Mouse (Mus musculus) liver, postnatal 0 days (tissue): ENCODE results near the gene Pcdh8. TPM values are rescaled to one million over a fixed set of nuclear protein-coding genes. Genes with fewer than 3 reads are reported as not detected.

Experiments
- ATAC-seq: fragments of 200-750 bp; cut with Nextera tagmentation; 2 replicates; pipeline ENCODE4 v1.8.0; 2017; ENCODE audit warnings: mild to moderate bottlenecking, moderate library complexity
- DNase-seq: peaks from one replicate; pipeline ENCODE4 v3.0.0-alpha.2; 2016
- H3K27ac ChIP-seq: fragments of 300-500 bp; sonication (generic); 2 replicates; pipeline ENCODE4 v1.5.1; 2014; ENCODE audit warnings: antibody characterized with exemption, moderate library complexity, mild to moderate bottlenecking, low read depth
- H3K27me3 ChIP-seq: fragments of 300-500 bp; sonication (generic); 2 replicates; pipeline ENCODE4 v1.6.1; 2014; ENCODE audit warnings: low read length, control low read depth, mixed read lengths; ENCODE audit not compliant: insufficient read depth
- H3K36me3 ChIP-seq: fragments of 300-500 bp; sonication (generic); replicated peaks from 2 replicates; pipeline ENCODE4 v1.6.1; 2014; ENCODE audit warnings: mild to moderate bottlenecking, control low read depth, low read length, moderate library complexity, mixed read lengths; ENCODE audit not compliant: insufficient read depth
- H3K4me1 ChIP-seq: fragments of 300-500 bp; sonication (generic); 2 replicates; pipeline ENCODE4 v1.6.1; 2014; ENCODE audit warnings: antibody characterized with exemption, mild to moderate bottlenecking, control low read depth; ENCODE audit not compliant: insufficient read depth
- H3K4me2 ChIP-seq: fragments of 300-500 bp; sonication (generic); 2 replicates; pipeline ENCODE4 v1.6.1; 2014; ENCODE audit warnings: low read depth, mild to moderate bottlenecking, low read length, moderate library complexity, mixed read lengths
- H3K4me3 ChIP-seq: fragments of 300-500 bp; sonication (generic); 2 replicates; pipeline ENCODE4 v1.5.1; 2014; ENCODE audit warnings: low read depth, low read length
- H3K9ac ChIP-seq: fragments of 300-500 bp; sonication (generic); replicated peaks from 2 replicates; pipeline ENCODE4 v1.6.1; 2014; ENCODE audit warnings: mild to moderate bottlenecking, moderate library complexity
- H3K9me3 ChIP-seq: fragments of 300-500 bp; sonication (generic); 2 replicates; pipeline ENCODE4 v1.6.1; 2016; ENCODE audit warnings: mild to moderate bottlenecking, control low read depth, low read length, mixed read lengths
- CTCF ChIP-seq: sonication (generic); IDR thresholded peaks from 2 replicates; pipeline ENCODE4 v1.5.1; 2016; ENCODE audit warnings: antibody characterized with exemption, low read depth
- EP300 ChIP-seq: IDR thresholded peaks from 2 replicates; pipeline ENCODE4 v1.6.1; 2016; ENCODE audit warnings: antibody characterized with exemption, low read depth, mild to moderate bottlenecking
- WGBS: fragments of 180-500 bp; shearing (Covaris S2); extraction: QIAGEN DNeasy Blood & Tissue Kit; methylation state at CpG from one replicate; pipeline ENCODE4 v1.1.7; 2014; ENCODE audit not compliant: insufficient replicate concordance; 5-methylcytosine and 5-hydroxymethylcytosine counted together
- polyA plus RNA-seq: library from polyadenylated mRNA; unstranded; fragments of >200 nt; fragmentation: Nextera tagmentation; extraction: Ambion mirVana; gene quantifications from 2 replicates; pipeline ENCODE4 v1.2.1, GENCODE M21; 2015

Pcdh8 gene
- polyA plus RNA-seq, 1 experiment from 2014 or later: not detected

DNA sequence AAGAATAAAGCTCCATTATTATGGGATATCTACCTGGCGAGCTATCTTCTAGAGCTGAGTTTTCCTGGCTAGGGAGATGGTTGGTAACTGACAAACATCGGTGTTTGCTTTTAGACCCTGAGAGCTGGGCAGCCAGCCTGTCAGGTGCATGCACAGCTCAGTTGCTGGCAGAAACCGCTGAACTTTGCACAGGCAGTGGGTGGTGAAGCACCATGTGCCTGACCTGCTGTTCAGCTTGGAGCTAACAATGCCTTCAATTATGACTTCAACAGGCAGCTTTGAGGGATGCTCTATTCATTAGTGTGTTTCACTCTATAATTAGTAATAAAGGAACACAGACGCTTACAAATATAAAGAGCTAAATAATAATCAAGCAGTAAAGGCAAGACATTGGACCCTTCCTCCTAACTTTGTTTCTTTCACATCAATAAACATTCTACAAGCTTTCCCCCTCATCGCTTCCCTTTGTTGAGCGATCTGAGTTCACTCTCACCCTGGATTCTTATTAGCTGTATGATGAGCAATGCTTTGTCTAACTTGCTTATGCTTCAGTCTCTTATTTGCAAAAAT, 5.8 kb downstream of the Pcdh8 start:
- 62% methylated on average over 6 of the region's 6 CpGs for WGBS
- Histone ChIP-seq H3K9me3 (no peaks in the 10 kb centered on the region), H3K27me3 (peaks cover 43% of the 10 kb centered on the region), H3K4me1 (0 out of 2 replicates have a peak, but pooled peaks cover 3% of the 10 kb centered on the region), H3K9ac (no peak overlapping the region), H3K27ac (no peak overlapping the region), H3K4me3 (no peak overlapping the region), H3K4me2 (no peak overlapping the region), H3K36me3 (no peaks in the 10 kb centered on the region)
- DNase-seq (no peak), ATAC-seq (no peak)
- no peak for TF ChIP-seq CTCF
- no peak for TF ChIP-seq EP300

DNA sequence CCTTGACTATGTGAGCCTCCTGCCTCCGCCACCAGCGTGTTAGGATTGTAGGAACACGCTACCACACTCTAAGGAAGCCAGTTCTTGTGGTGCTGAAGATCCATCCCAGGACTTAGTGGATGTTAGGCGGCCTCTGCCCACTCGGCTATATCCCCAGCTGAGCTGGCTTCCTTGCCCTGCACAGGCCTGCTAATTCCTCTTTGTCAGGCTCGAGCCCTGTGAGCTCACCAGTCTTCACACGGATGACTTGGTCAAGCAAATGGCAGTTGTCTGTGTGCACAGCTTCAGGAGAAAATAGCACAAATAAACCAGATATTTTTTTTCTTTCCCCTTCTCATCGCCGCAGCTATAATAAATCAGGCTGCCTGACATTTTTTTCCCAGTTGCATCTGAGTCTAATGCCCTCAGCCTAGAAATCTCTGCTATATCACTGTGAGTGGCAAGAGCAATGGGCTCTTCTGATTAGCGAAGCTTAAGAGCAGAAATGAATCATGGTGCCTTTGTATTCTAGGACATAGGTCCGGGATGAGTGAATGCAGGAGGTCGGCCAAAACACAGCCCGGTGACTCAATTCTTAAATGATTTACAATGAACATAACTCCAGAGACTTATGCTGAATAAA, 16.4 kb downstream of the Pcdh8 start:
- WGBS: 60% methylated on average over 13 of the region's 13 CpGs
- H3K4me1 ChIP-seq: no peaks in the 10 kb centered on the region

DNA sequence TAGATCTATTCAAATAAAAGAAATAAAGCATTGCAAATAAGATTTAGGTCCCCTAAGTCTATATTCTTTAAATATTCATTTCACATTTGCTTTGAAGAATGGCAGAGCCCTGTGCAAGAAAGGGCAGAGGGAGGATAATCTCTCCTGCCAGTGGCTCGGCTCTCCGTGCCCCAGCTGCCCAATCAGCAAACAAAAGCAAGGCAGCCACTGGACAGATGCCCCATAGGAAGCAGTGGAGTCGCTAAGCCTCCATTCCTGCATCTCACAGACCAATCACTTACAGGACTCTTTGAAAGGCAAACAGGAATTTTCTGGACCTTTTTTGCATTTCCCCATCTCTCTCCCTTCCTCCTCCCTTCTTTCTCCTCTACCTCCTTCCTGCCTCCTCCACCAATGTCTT, 17.0 kb downstream of the Pcdh8 start:
- no peak for TF ChIP-seq EP300
- no peak for TF ChIP-seq CTCF
- DNase-seq (no peak), ATAC-seq (no peak)
- no peaks in the 10 kb centered on the region for H3K9me3 ChIP-seq
- no peak overlapping the region for H3K9ac ChIP-seq
- H3K4me3 ChIP-seq: no peak overlapping the region
- H3K27ac ChIP-seq: no peak overlapping the region
- H3K4me1 ChIP-seq: no peaks in the 10 kb centered on the region
- H3K36me3 ChIP-seq: no peaks in the 10 kb centered on the region
- no peak overlapping the region for H3K4me2 ChIP-seq
- 43% methylated on average over 3 of the region's 3 CpGs for WGBS
- H3K27me3 ChIP-seq: no peaks in the 10 kb centered on the region

More for the DNA sequence above, 16.4 kb downstream of the Pcdh8 start:
- no peak for ATAC-seq
- no peak for TF ChIP-seq EP300
- TF ChIP-seq CTCF: no peak
- DNase-seq: no peak
- H3K36me3 ChIP-seq: no peaks in the 10 kb centered on the region
- H3K9ac ChIP-seq: no peak overlapping the region
- H3K4me2 ChIP-seq: no peak overlapping the region
- no peak overlapping the region for H3K4me3 ChIP-seq
- no peak overlapping the region for H3K27ac ChIP-seq
- H3K27me3 ChIP-seq: no peaks in the 10 kb centered on the region
- H3K9me3 ChIP-seq: no peaks in the 10 kb centered on the region

DNA sequence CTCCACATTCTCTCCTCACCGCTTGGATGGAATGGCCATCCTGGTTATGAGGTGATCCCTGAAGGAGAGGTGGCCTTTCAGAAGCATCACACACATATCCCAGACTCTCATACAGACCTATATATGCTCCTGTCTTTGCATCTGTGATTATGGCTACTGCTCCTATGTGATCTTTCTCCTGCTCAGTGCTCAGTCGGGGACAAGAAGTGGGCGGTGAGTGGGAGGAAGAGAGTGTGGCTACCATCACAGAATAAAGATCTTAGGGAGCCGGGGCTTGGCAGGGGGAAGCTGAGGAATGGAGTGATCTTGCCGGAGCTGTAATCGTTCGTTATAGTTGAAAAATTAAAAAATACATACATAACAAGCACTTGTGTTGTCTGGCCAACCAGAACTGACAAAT, 17.4 kb downstream of the Pcdh8 start:
- no peak overlapping the region for H3K9ac ChIP-seq
- no peaks in the 10 kb centered on the region for H3K36me3 ChIP-seq
- no peak overlapping the region for H3K4me2 ChIP-seq
- no peaks in the 10 kb centered on the region for H3K27me3 ChIP-seq
- H3K9me3 ChIP-seq: no peaks in the 10 kb centered on the region
- no peak overlapping the region for H3K4me3 ChIP-seq
- ATAC-seq (no peak), DNase-seq (no peak)
- 80% methylated on average over 7 of the region's 7 CpGs for WGBS
- no peak overlapping the region for H3K27ac ChIP-seq
- H3K4me1 ChIP-seq: no peaks in the 10 kb centered on the region
- TF ChIP-seq CTCF (no peak), EP300 (no peak)

DNA sequence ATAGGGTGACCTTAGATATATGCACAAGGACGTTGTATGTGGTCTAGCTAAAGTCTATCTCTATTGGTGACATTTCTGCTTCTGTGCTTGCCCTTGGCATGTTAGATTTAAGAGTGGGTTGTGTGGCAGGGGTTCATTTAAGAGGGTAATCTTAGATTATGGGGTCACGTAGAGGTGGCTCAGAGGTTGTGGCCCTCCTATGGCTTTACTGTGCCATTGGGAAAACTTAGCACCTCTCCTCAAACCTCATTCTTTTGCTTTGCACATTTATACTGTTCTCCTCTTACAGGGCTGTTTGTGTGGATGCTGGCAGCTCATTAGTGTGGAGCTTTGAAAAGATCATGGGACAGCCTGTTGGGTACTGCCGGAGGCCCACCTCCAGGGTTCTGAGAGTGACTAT, 30.6 kb downstream of the Pcdh8 start:
- no peak overlapping the region for H3K27ac ChIP-seq
- no peak overlapping the region for H3K4me2 ChIP-seq
- TF ChIP-seq CTCF (no peak), EP300 (no peak)
- no peaks in the 10 kb centered on the region for H3K4me1 ChIP-seq
- H3K4me3 ChIP-seq: no peak overlapping the region
- H3K27me3 ChIP-seq: no peaks in the 10 kb centered on the region
- 75% methylated on average over 3 of the region's 3 CpGs for WGBS
- H3K9me3 ChIP-seq: no peaks in the 10 kb centered on the region
- no peaks in the 10 kb centered on the region for H3K36me3 ChIP-seq
- no peak for ATAC-seq
- no peak overlapping the region for H3K9ac ChIP-seq
- no peak for DNase-seq

DNA sequence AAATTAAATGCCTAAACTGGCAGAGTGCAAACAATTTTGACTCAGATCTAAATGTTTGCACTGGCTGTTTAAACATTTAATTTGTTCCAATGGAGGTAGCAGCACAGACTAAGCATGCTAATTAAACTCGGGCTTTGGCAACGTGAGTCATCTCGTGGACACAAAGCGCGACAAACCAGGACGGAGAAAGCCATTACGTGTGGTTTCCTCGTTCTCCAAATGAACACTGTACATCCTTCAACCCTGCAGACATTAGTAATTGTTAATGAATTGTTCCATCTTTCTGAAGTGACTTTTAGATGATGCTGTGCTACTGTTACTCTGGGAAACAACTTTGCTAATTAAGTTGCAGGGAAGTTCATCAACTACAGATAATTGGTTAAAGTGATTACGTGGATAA, 32.7 kb downstream of the Pcdh8 start:
- Histone ChIP-seq H3K9me3 (no peaks in the 10 kb centered on the region), H3K4me1 (no peaks in the 10 kb centered on the region), H3K9ac (no peak overlapping the region), H3K4me3 (no peak overlapping the region), H3K36me3 (no peaks in the 10 kb centered on the region), H3K4me2 (no peak overlapping the region), H3K27me3 (no peaks in the 10 kb centered on the region), H3K27ac (no peak overlapping the region)
- DNase-seq: no peak
- ATAC-seq: no peak
- WGBS: 72% methylated on average over 9 of the region's 9 CpGs
- no peak for TF ChIP-seq EP300
- TF ChIP-seq CTCF: no peak
